Mouse (Mus musculus) liver, embryonic 16.5 days (tissue): ENCODE measurements around the gene Gm20671. TPM values are rescaled to one million over a fixed set of nuclear protein-coding genes. Genes with fewer than 3 reads are reported as not detected.
A peak's percentile ranks its signal among the peaks of the same experiment; 100 is the strongest.
"Not testable (repeated sequence)": the region's sequence is repeated elsewhere in the genome, so short reads cannot be mapped to it uniquely, and the experiment has no call there.

Source experiments
- ATAC-seq: fragments of 200-750 bp; cut with Nextera tagmentation; 2 replicates; pipeline ENCODE4 v1.8.0; 2017; ENCODE audit warnings: low read depth, mild to moderate bottlenecking, moderate number of reproducible peaks, moderate library complexity
- H3K27ac ChIP-seq: fragments of 300-500 bp; sonication (generic); 2 replicates; pipeline ENCODE4 v1.5.1; 2014; ENCODE audit warnings: mild to moderate bottlenecking, low read length
- H3K27me3 ChIP-seq: fragments of 300-500 bp; sonication (generic); 2 replicates; pipeline ENCODE4 v1.6.1; 2014; ENCODE audit warnings: low read depth, low read length, mixed read lengths; ENCODE audit not compliant: control insufficient read depth, insufficient read depth
- H3K36me3 ChIP-seq: fragments of 300-500 bp; sonication (generic); 2 replicates; pipeline ENCODE4 v1.6.1; 2014; ENCODE audit warnings: mild to moderate bottlenecking; ENCODE audit not compliant: control insufficient read depth, insufficient read depth
- H3K4me1 ChIP-seq: fragments of 300-500 bp; sonication (generic); 2 replicates; pipeline ENCODE4 v1.6.1; 2014; ENCODE audit warnings: low read depth, low read length, mixed read lengths; ENCODE audit not compliant: control insufficient read depth
- H3K4me2 ChIP-seq: fragments of 300-500 bp; sonication (generic); 2 replicates; pipeline ENCODE4 v1.6.1; 2014; ENCODE audit warnings: low read depth, low read length, mixed read lengths
- H3K4me3 ChIP-seq: fragments of 300-500 bp; sonication (generic); 2 replicates; pipeline ENCODE4 v1.5.1; 2014; ENCODE audit warnings: low read depth, mild to moderate bottlenecking, low read length
- H3K9ac ChIP-seq: fragments of 300-500 bp; sonication (generic); 2 replicates; pipeline ENCODE4 v1.6.1; 2014; ENCODE audit warnings: low read depth, low read length
- H3K9me3 ChIP-seq: fragments of 300-500 bp; sonication (generic); replicated peaks from 2 replicates; pipeline ENCODE4 v1.6.1; 2016; ENCODE audit warnings: low read length; ENCODE audit not compliant: control insufficient read depth
- WGBS: fragments of 180-500 bp; shearing (Covaris S2); extraction: QIAGEN DNeasy Blood & Tissue Kit; methylation state at CpG from one replicate; pipeline ENCODE4 v1.1.7; 2014; ENCODE audit not compliant: insufficient replicate concordance; 5-methylcytosine and 5-hydroxymethylcytosine counted together
- polyA plus RNA-seq: library from polyadenylated mRNA; unstranded; fragments of >200 nt; fragmentation: Nextera tagmentation; extraction: Ambion mirVana; gene quantifications from 2 replicates; pipeline ENCODE4 v1.2.1, GENCODE M21; 2015

Gm20671 gene
- polyA plus RNA-seq, 1 experiment from 2014 or later: not detected

DNA sequence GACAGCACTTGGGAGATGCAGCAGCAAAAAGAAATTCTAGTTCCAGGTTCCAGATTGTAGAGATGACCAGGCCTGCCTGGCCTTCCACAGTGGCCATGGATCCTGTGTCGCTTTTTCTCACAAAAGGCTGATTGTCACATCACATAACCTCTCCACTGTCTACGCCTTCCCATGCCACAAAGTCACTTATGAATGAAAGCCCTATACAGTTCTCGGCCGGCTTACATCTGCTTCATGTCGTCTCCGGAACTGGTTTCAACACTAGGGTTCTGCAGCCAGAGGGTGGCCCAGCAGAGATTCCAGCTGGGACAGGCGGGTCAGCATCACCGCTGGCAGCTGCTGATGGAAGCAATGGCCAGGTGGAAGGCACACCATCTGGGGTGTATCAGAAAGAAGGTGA is 98.1 kb downstream of the Gm20671 start:
- Histone ChIP-seq H3K4me2 (no peak overlapping the region), H3K9me3 (no peaks in the 10 kb centered on the region), H3K36me3 (no peaks in the 10 kb centered on the region), H3K9ac (no peak overlapping the region), H3K4me1 (0 out of 2 replicates have a peak, but pooled peaks cover 2% of the 10 kb centered on the region), H3K27ac (no peak overlapping the region), H3K27me3 (no peaks in the 10 kb centered on the region), H3K4me3 (no peak overlapping the region)
- WGBS: 74% methylated on average over 8 of the region's 8 CpGs
- ATAC-seq: no peak

DNA sequence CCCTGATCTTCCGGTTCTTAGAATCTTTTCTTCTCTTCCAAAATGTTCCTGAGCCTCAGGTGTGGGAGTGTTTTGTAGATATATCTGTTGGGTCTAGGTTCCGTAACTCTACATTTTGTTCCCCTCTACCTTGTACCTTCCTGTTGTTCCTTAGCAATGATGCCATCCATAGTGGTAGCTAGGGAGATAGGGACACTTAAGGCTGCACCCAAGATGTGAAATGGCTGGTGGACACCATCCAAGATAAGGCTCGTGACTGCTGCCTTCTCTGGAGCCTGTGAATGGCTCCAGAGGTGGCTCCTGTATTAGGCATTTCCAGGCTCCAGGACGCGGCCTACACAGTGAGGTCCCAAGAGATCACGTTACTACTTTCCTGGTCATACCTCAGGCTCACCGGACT is 98.6 kb downstream of the Gm20671 start:
- Histone ChIP-seq H3K27me3 (no peaks in the 10 kb centered on the region), H3K4me2 (no peak overlapping the region), H3K9me3 (no peaks in the 10 kb centered on the region), H3K36me3 (no peaks in the 10 kb centered on the region), H3K27ac (no peak overlapping the region), H3K4me1 (0 out of 2 replicates have a peak, but pooled peaks cover 2% of the 10 kb centered on the region), H3K4me3 (no peak overlapping the region), H3K9ac (no peak overlapping the region)
- no peak for ATAC-seq
- WGBS: 73% methylated on average over 7 of the region's 7 CpGs

DNA sequence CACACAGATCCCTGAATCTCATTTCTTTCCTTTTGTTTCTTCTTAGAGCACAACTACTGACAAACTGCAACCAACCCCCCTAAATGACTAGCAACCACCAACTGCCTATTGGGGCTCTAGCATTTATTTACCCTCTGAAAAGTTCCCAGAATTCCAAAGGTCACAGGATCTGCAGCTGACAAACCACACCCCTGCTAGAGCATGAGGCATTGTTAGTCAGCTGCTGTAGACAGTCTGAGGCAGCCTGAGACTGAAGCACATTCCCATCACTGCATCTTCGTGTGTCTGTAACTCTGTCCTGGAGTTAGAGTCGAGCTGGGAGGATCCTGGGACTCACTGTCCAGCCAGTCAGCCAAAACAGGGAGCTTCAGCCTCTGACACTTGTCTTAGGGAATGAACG is 101.5 kb downstream of the Gm20671 start:
- H3K27ac ChIP-seq: peak overlapping the region; percentile 32; the same call in 1 of the 2 replicates
- not testable (repeated sequence) for H3K36me3 ChIP-seq, H3K4me2 ChIP-seq, H3K9me3 ChIP-seq, H3K4me3 ChIP-seq, H3K9ac ChIP-seq, H3K27me3 ChIP-seq, H3K4me1 ChIP-seq
- 46% methylated on average over 3 of the region's 3 CpGs for WGBS
- ATAC-seq: peak; percentile 61

DNA sequence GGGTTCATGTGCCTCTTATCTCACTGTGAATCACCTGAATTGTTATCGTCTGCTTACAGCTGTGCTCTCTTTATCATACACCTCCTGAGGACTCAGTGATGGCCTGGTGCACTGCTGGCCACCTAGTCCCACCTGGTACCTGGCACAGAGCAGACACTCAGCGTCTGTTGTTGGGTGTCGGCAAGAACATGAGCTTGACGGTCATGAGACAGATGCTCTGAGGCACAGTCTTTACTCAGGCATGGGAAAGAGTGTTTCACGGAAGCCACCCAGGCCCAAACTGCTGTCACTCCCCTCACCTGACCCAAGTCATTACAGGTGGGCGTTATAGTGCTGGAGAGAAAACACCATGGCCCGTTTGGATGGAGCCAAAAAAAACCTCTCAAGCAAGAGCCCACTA is 102.9 kb downstream of the Gm20671 start:
- 56% methylated on average over 7 of the region's 7 CpGs for WGBS
- H3K4me2 ChIP-seq: no peak overlapping the region
- no peaks in the 10 kb centered on the region for H3K27me3 ChIP-seq
- no peak overlapping the region for H3K4me3 ChIP-seq
- ATAC-seq: no peak
- no peak overlapping the region for H3K27ac ChIP-seq
- no peak overlapping the region for H3K9ac ChIP-seq
- no peaks in the 10 kb centered on the region for H3K9me3 ChIP-seq
- 0 out of 2 replicates have a peak, but pooled peaks cover 2% of the 10 kb centered on the region for H3K4me1 ChIP-seq
- no peaks in the 10 kb centered on the region for H3K36me3 ChIP-seq

DNA sequence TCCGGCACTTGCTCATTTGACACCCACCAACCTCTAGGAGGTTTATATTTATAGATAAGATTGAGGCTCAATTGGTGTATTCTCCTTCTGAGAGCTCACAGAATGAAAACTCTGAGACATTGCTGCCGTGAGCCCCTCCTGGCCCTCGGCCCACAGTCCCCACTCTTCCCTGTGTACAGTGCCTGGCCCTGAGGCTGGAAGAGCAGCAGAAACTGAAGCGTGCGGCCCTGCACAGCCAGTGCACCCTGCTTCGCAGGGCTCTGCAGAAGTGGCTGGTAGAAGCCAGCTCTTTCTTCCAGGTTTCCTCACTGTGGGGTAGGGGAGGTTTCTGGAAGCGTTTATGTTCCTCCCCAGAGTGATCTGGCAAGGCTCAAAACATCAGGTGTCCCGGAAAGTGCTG is 104.2 kb downstream of the Gm20671 start:
- H3K4me1 ChIP-seq, ATAC-seq, H3K9me3 ChIP-seq, H3K27me3 ChIP-seq, H3K9ac ChIP-seq, H3K4me2 ChIP-seq, H3K4me3 ChIP-seq, H3K36me3 ChIP-seq, H3K27ac ChIP-seq: not testable (repeated sequence)
- 64% methylated on average over 8 of the region's 8 CpGs for WGBS

DNA sequence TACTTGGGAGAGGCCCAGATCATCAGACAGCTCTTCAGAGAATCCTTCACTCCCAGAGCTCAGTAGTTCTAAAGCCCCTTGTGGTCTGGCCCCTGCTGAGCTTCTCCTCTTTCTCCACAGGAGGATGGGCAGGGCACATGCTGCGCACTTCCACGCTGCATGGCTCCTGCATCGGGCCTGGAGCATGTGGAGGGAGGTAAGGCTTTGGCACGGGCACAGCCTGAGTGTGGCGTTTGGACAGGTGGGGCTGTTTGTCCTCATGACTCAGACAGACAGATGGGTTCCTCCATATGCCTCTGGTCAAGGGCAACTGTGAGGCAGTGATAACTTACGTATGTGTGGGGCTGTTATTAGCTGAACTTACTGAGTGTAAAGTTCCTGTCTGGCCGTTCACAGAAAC is 104.6 kb downstream of the Gm20671 start:
- no peaks in the 10 kb centered on the region for H3K27me3 ChIP-seq
- H3K9me3 ChIP-seq: no peaks in the 10 kb centered on the region
- H3K4me2 ChIP-seq: no peak overlapping the region
- H3K4me1 ChIP-seq: peaks cover 2% of the 10 kb centered on the region; the same call in 1 of the 2 replicates
- no peak overlapping the region for H3K4me3 ChIP-seq
- no peak overlapping the region for H3K27ac ChIP-seq
- H3K36me3 ChIP-seq: no peaks in the 10 kb centered on the region
- WGBS: 64% methylated on average over 7 of the region's 7 CpGs
- ATAC-seq: no peak
- H3K9ac ChIP-seq: no peak overlapping the region

DNA sequence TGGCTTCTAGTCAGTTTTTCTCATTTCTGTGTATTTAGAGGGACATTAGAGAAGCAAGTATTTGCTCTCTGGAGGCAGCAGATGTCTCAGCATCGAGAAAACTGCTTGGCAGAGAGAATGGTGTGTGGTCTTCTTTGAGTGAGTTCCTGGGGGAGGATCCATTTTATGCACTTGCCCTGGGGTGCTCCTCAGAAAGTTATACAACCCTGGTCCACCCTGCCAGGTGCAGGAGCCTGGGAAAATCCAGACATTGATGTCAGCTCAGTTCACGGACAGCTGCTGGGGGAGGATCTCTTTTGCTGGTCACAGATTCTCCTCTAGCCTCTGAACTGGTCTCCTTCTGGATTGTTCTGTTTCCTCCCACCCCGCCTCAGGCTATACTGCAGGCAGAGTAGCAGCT is 105.6 kb downstream of the Gm20671 start:
- Histone ChIP-seq H3K27me3 (no peaks in the 10 kb centered on the region), H3K4me2 (no peak overlapping the region), H3K36me3 (no peaks in the 10 kb centered on the region), H3K9ac (no peak overlapping the region), H3K4me3 (no peak overlapping the region), H3K9me3 (no peaks in the 10 kb centered on the region), H3K4me1 (peaks cover 2% of the 10 kb centered on the region; the same call in 1 of the 2 replicates), H3K27ac (no peak overlapping the region)
- no peak for ATAC-seq
- 47% methylated on average over 3 of the region's 3 CpGs for WGBS

DNA sequence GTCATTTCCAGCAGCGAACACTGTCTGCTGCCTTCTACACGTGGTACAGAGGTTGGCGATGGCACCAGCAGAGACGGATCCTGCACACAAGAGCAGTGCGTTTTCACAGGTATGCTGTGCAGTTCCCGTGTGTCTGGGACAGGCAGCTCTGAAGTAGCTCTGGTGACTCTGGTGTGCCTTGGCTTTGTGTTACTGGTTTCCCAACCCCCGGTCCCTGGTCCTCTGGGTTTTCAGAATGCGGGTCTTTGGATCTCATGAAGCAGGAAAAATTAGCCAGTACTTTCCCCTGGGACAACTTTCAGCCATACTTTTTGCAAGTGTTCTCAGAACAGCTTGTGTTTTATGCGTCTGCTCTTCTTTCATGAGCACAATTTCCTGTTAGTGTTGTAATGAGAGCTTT is 106.5 kb downstream of the Gm20671 start:
- 68% methylated on average over 9 of the region's 9 CpGs for WGBS
- H3K4me3 ChIP-seq: no peak overlapping the region
- H3K9ac ChIP-seq: no peak overlapping the region
- H3K27ac ChIP-seq: 0 out of 2 replicates have a peak overlapping the region, but pooled peaks have one; percentile 16
- H3K9me3 ChIP-seq: no peaks in the 10 kb centered on the region
- no peak for ATAC-seq
- no peaks in the 10 kb centered on the region for H3K36me3 ChIP-seq
- no peaks in the 10 kb centered on the region for H3K27me3 ChIP-seq
- no peak overlapping the region for H3K4me2 ChIP-seq
- H3K4me1 ChIP-seq: peaks cover 2% of the 10 kb centered on the region; the same call in 1 of the 2 replicates

DNA sequence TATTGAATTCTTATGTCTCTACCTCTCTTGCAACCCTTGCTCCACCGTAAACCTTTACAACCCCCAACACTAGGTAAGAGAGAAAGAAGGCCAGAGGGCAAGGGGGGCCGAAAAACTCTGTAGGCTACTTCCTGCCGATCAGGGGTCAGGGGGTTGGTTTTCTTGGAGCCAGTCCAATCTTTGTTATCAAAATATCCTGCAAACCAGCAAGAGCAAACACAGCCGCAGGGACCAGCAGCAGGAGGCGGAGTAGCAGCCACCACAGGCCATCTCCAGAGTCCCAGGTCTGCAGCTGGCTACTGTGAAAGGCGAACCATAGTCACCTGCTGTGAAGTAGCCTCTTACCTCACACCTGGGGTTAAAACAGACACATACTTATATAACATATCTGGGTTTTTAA is 108.0 kb downstream of the Gm20671 start:
- H3K27me3 ChIP-seq: no peaks in the 10 kb centered on the region
- H3K27ac ChIP-seq: peak overlapping the region; percentile 60; the same call in 1 of the 2 replicates
- H3K4me2 ChIP-seq: no peak overlapping the region
- H3K9me3 ChIP-seq: no peaks in the 10 kb centered on the region
- H3K4me3 ChIP-seq: no peak overlapping the region
- no peak overlapping the region for H3K9ac ChIP-seq
- WGBS: 48% methylated on average over 6 of the region's 6 CpGs
- H3K4me1 ChIP-seq: peaks cover under 1% of the 10 kb centered on the region; the same call in 1 of the 2 replicates
- no peaks in the 10 kb centered on the region for H3K36me3 ChIP-seq
- peak; percentile 35 for ATAC-seq
